ENCODE assay signal across 8 mouse cellular contexts in the genomic region with DNA sequence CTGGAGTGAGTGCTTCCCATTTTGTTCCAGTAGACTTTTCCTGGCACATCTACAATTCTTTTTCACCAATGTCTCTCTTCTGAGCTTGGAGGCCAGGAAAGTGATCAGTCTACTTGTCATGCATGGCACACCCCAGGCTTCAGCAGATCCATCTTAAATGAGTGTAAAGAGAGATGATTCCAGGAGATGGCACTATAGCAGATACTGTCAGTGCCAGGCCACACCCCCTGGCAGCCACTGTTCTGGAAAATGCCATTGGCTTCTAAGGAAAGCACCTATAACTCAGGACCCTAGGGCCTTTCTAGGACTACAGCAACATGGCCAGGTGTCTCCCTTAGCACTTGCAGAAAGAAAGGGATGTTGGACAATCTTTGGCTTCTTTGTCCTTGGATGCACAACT. TPM values are rescaled to one million over a fixed set of nuclear protein-coding genes. Genes with fewer than 3 reads are reported as not detected.
DNase-seq lines count a peak whose midpoint lies in the region; ATAC-seq and TF ChIP-seq lines count a peak whose summit lies in the region.

No protein-coding gene starts in this region.

- no peaks in the 10 kb centered on the region for H3K36me3 ChIP-seq in embryonic facial prominence, embryonic 11.5 days (replicated peaks; ENCODE audit: control insufficient read depth, insufficient read depth, low read depth, low read length)
- H3K36me3 ChIP-seq in embryonic facial prominence, embryonic 10.5 days (replicated peaks), result no peaks in the 10 kb centered on the region
- H3K36me3 ChIP-seq in midbrain, postnatal 0 days (ENCODE audit: insufficient read depth, low read length), result no peaks in the 10 kb centered on the region
- no peaks in the 10 kb centered on the region for H3K36me3 ChIP-seq in midbrain, embryonic 10.5 days
- H3K36me3 ChIP-seq in intestine, embryonic 15.5 days, result no peaks in the 10 kb centered on the region
- no peaks in the 10 kb centered on the region for H3K36me3 ChIP-seq in limb, embryonic 10.5 days

- ATAC-seq in embryonic facial prominence, embryonic 11.5 days (replicated peaks; ENCODE audit: insufficient number of reproducible peaks, low FRiP score, low TSS enrichment, low read depth), result no peak
- ATAC-seq in midbrain, postnatal 0 days (ENCODE audit: low FRiP score), result no peak
- no peak for ATAC-seq in intestine, embryonic 15.5 days

- peak; percentile 69 for TF ChIP-seq CTCF in midbrain, postnatal 0 days (IDR thresholded peaks at IDR 0.05)

- peak; percentile 21 for DNase-seq in embryonic facial prominence, embryonic 11.5 days (ENCODE audit: low spot score)
- DNase-seq in embryonic facial prominence, embryonic 10.5 days (ENCODE audit: low spot score), result no peak
- DNase-seq in midbrain, postnatal 0 days (ENCODE audit: low spot score), result peak; percentile 80
- no peak for DNase-seq in midbrain, embryonic 10.5 days (ENCODE audit: low spot score)
- DNase-seq in kidney, postnatal 14 days, result peak; percentile 53
- DNase-seq in right cerebral cortex, postnatal 14 days, result peak; percentile 33
- no peak for DNase-seq in limb, embryonic 10.5 days (ENCODE audit: low spot score)

- H3K4me3 ChIP-seq in embryonic facial prominence, embryonic 11.5 days (ENCODE audit: low read depth, low read length), result no peak overlapping the region
- no peak overlapping the region for H3K4me3 ChIP-seq in embryonic facial prominence, embryonic 10.5 days
- no peak overlapping the region for H3K4me3 ChIP-seq in midbrain, postnatal 0 days (ENCODE audit: low read depth, low read length)
- no peak overlapping the region for H3K4me3 ChIP-seq in midbrain, embryonic 10.5 days
- H3K4me3 ChIP-seq in intestine, embryonic 15.5 days (replicated peaks), result no peak overlapping the region
- H3K4me3 ChIP-seq in limb, embryonic 10.5 days, result no peak overlapping the region

- H3K27ac ChIP-seq in embryonic facial prominence, embryonic 11.5 days (replicated peaks; ENCODE audit: low read depth, low read length), result no peak overlapping the region
- H3K27ac ChIP-seq in embryonic facial prominence, embryonic 10.5 days (replicated peaks), result no peak overlapping the region
- no peak overlapping the region for H3K27ac ChIP-seq in midbrain, postnatal 0 days (ENCODE audit: low read depth, low read length)
- no peak overlapping the region for H3K27ac ChIP-seq in midbrain, embryonic 10.5 days (replicated peaks)
- no peak overlapping the region for H3K27ac ChIP-seq in intestine, embryonic 15.5 days
- H3K27ac ChIP-seq in limb, embryonic 10.5 days, result no peak overlapping the region

- H3K9me3 ChIP-seq in embryonic facial prominence, embryonic 11.5 days (replicated peaks; ENCODE audit: control insufficient read depth, low read length), result no peaks in the 10 kb centered on the region
- H3K9me3 ChIP-seq in embryonic facial prominence, embryonic 10.5 days, result no peaks in the 10 kb centered on the region
- H3K9me3 ChIP-seq in midbrain, postnatal 0 days (ENCODE audit: low read length), result no peaks in the 10 kb centered on the region
- H3K9me3 ChIP-seq in midbrain, embryonic 10.5 days (replicated peaks), result no peaks in the 10 kb centered on the region
- H3K9me3 ChIP-seq in intestine, embryonic 15.5 days, result no peaks in the 10 kb centered on the region
- H3K9me3 ChIP-seq in limb, embryonic 10.5 days (replicated peaks), result no peaks in the 10 kb centered on the region

- H3K9ac ChIP-seq in embryonic facial prominence, embryonic 11.5 days (replicated peaks; ENCODE audit: low read length), result no peak overlapping the region
- H3K9ac ChIP-seq in midbrain, postnatal 0 days (replicated peaks; ENCODE audit: low read length, poor library complexity, severe bottlenecking), result no peak overlapping the region
- no peak overlapping the region for H3K9ac ChIP-seq in intestine, embryonic 15.5 days

- peaks cover 4% of the 10 kb centered on the region for H3K27me3 ChIP-seq in embryonic facial prominence, embryonic 11.5 days (ENCODE audit: control insufficient read depth, insufficient read depth, low read length)
- peaks cover 47% of the 10 kb centered on the region for H3K27me3 ChIP-seq in embryonic facial prominence, embryonic 10.5 days (replicated peaks; ENCODE audit: low read depth, poor library complexity, severe bottlenecking)
- no peaks in the 10 kb centered on the region for H3K27me3 ChIP-seq in midbrain, postnatal 0 days (ENCODE audit: insufficient read depth, low read length)
- H3K27me3 ChIP-seq in midbrain, embryonic 10.5 days (ENCODE audit: low read depth, poor library complexity, severe bottlenecking), result peaks cover 37% of the 10 kb centered on the region
- peaks cover 10% of the 10 kb centered on the region for H3K27me3 ChIP-seq in intestine, embryonic 15.5 days (replicated peaks)
- H3K27me3 ChIP-seq in limb, embryonic 10.5 days (ENCODE audit: low read depth, poor library complexity, severe bottlenecking), result peaks cover 37% of the 10 kb centered on the region

- H3K4me1 ChIP-seq in embryonic facial prominence, embryonic 11.5 days (ENCODE audit: control insufficient read depth, insufficient read depth, low read length), result no peaks in the 10 kb centered on the region; the same call in 1 of the 2 replicates
- H3K4me1 ChIP-seq in embryonic facial prominence, embryonic 10.5 days, result peaks cover 24% of the 10 kb centered on the region
- H3K4me1 ChIP-seq in midbrain, postnatal 0 days (ENCODE audit: insufficient read depth, low read length), result no peaks in the 10 kb centered on the region
- peaks cover 16% of the 10 kb centered on the region for H3K4me1 ChIP-seq in midbrain, embryonic 10.5 days
- peaks cover 13% of the 10 kb centered on the region; the same call in 1 of the 2 replicates for H3K4me1 ChIP-seq in intestine, embryonic 15.5 days (replicated peaks)
- H3K4me1 ChIP-seq in limb, embryonic 10.5 days, result peaks cover 22% of the 10 kb centered on the region

- no peak overlapping the region for H3K4me2 ChIP-seq in embryonic facial prominence, embryonic 11.5 days (ENCODE audit: low read depth, low read length)
- H3K4me2 ChIP-seq in midbrain, postnatal 0 days (ENCODE audit: low read depth, low read length, poor library complexity, severe bottlenecking), result no peak overlapping the region
- no peak overlapping the region for H3K4me2 ChIP-seq in intestine, embryonic 15.5 days (replicated peaks)

RNA-seq across cellular contexts. Expression of a gene that starts 4.8 kb away (rescaled TPM):
- polyA plus RNA-seq in embryonic facial prominence, embryonic 11.5 days (2014; fragmentation: Nextera tagmentation; extraction: Ambion mirVana), result 1.0 and 1.5 TPM in 2 replicates
- 0.65 and 0.73 TPM in 2 replicates for polyA plus RNA-seq in embryonic facial prominence, embryonic 10.5 days (2016; fragmentation: Nextera tagmentation; extraction: Ambion mirVana)
- total RNA-seq in midbrain, postnatal 0 days (2014; rRNA removed), result 0.80 and 1.4 TPM in 2 replicates
- 2.0 and 2.1 TPM in 2 replicates for polyA plus RNA-seq in midbrain, postnatal 0 days (2015; fragmentation: Nextera tagmentation; extraction: Ambion mirVana)
- 1.2 and 1.3 TPM in 2 replicates for polyA plus RNA-seq in midbrain, embryonic 10.5 days (2016; fragmentation: Nextera tagmentation; extraction: Ambion mirVana)
- 5.1 and 5.6 TPM in 2 replicates for polyA plus RNA-seq in intestine, embryonic 15.5 days (2015; fragmentation: Nextera tagmentation; extraction: Ambion mirVana)
- 0.31 and 0.63 TPM in 2 replicates for polyA plus RNA-seq in limb, embryonic 10.5 days (2016; fragmentation: Nextera tagmentation; extraction: Ambion mirVana)

RNA-seq across cellular contexts. Expression of a gene that starts 16.0 kb away (rescaled TPM):
- 0.17 and 0.18 TPM in 2 replicates for polyA plus RNA-seq in embryonic facial prominence, embryonic 11.5 days (2014; fragmentation: Nextera tagmentation; extraction: Ambion mirVana)
- 0.12 and 0.19 TPM in 2 replicates for polyA plus RNA-seq in embryonic facial prominence, embryonic 10.5 days (2016; fragmentation: Nextera tagmentation; extraction: Ambion mirVana)
- 0.57 and 0.88 TPM in 2 replicates for total RNA-seq in midbrain, postnatal 0 days (2014; rRNA removed)
- polyA plus RNA-seq in midbrain, postnatal 0 days (2015; fragmentation: Nextera tagmentation; extraction: Ambion mirVana), result 0.17 and 0.18 TPM in 2 replicates
- 0.10 TPM in 2 replicates for polyA plus RNA-seq in midbrain, embryonic 10.5 days (2016; fragmentation: Nextera tagmentation; extraction: Ambion mirVana)
- 0.15 and 0.19 TPM in 2 replicates for polyA plus RNA-seq in intestine, embryonic 15.5 days (2015; fragmentation: Nextera tagmentation; extraction: Ambion mirVana)
- 0.10 and 0.18 TPM in 2 replicates for polyA plus RNA-seq in limb, embryonic 10.5 days (2016; fragmentation: Nextera tagmentation; extraction: Ambion mirVana)

Comparison
In these comparisons a context has a peak if more than half of its experiments do, and no peak if none do; other contexts are left out.
1. DNase-seq: peak in embryonic facial prominence, embryonic 11.5 days (single experiment), midbrain, postnatal 0 days (single experiment), kidney, postnatal 14 days (single experiment) and right cerebral cortex, postnatal 14 days (single experiment); none in embryonic facial prominence, embryonic 10.5 days (single experiment), midbrain, embryonic 10.5 days (single experiment) and limb, embryonic 10.5 days (single experiment).